Mouse (Mus musculus) intestine, embryonic 15.5 days (tissue): ENCODE results near the gene Slc37a1. TPM values are rescaled to one million over a fixed set of nuclear protein-coding genes. Genes with fewer than 3 reads are reported as not detected.

Experiments
- polyA plus RNA-seq: library from polyadenylated mRNA; unstranded; fragments of >200 nt; fragmentation: Nextera tagmentation; extraction: Ambion mirVana; gene quantifications from 2 replicates; pipeline ENCODE4 v1.2.1, GENCODE M21; 2015

Gene Slc37a1
- polyA plus RNA-seq, 1 experiment from 2014 or later, result 18.4 TPM

Other genes with a start within 250 kb of the Slc37a1 start
- gene Abcg1, start 229.1 kb upstream of the Slc37a1 start, polyA plus RNA-seq, result 5.8 and 6.2 TPM in 2 replicates
- 710 and 905 TPM in 2 replicates for gene Tff3, start 157.1 kb upstream of the Slc37a1 start, polyA plus RNA-seq
- gene Tff2, start 142.5 kb upstream of the Slc37a1 start, polyA plus RNA-seq, result 2.5 and 7.8 TPM in 2 replicates
- gene Tff1, start 121.5 kb upstream of the Slc37a1 start, polyA plus RNA-seq, result 5.2 and 5.8 TPM in 2 replicates
- gene Tmprss3, start 87.8 kb upstream of the Slc37a1 start, polyA plus RNA-seq, result 0.06 TPM in 1 of 2 replicates, not detected in the other
- 0.20 and 0.21 TPM in 2 replicates for gene Ubash3a, start 78.9 kb upstream of the Slc37a1 start, polyA plus RNA-seq
- gene Rsph1, start 9.4 kb upstream of the Slc37a1 start, polyA plus RNA-seq, result 1.1 and 1.3 TPM in 2 replicates
- gene Pde9a, start 99.4 kb downstream of the Slc37a1 start, polyA plus RNA-seq, result 52.0 and 55.3 TPM in 2 replicates
- gene Wdr4, start 233.2 kb downstream of the Slc37a1 start, polyA plus RNA-seq, result 45.3 and 47.0 TPM in 2 replicates
- gene Ndufv3, start 233.3 kb downstream of the Slc37a1 start, polyA plus RNA-seq, result 404 and 457 TPM in 2 replicates